ENCODE assay signal across 8 mouse cellular contexts in the genomic region with DNA sequence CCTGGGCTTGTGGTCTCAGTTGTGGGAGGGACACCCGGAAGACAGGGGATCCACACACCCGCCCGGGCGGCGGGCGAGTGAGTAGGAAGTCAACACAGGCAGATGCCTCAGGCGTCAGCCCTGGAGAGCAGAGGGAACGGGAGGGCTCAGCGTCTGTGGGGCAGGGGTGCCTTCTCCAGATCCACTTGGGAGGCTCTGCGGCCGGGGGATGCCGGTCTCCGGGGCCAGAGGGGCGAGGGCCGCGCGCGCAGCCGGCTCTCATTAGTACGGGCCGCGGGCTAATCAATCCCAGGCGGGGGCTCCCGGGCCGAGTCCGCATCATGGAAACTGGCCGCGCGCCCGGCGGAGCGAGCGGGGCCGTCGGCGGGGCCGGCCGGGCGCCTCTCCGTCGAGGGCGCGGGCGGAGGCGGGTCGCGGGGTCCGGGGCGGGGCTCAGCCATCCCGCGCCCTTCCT. TPM values are rescaled to one million over a fixed set of nuclear protein-coding genes. Genes with fewer than 3 reads are reported as not detected.
A peak's percentile ranks its signal among the peaks of the same experiment; 100 is the strongest.
DNase-seq lines count a peak whose midpoint lies in the region; ATAC-seq and TF ChIP-seq lines count a peak whose summit lies in the region.

No protein-coding gene starts in this region.

- peak overlapping the region; percentile 54 for H3K4me3 ChIP-seq in intestine, embryonic 14.5 days (ENCODE audit: low read depth, low read length)
- peak overlapping the region; percentile 59 for H3K4me3 ChIP-seq in lung, embryonic 14.5 days (ENCODE audit: low read depth, low read length)
- peak overlapping the region; percentile 71 for H3K4me3 ChIP-seq in testis, adult 2 months (ENCODE audit: control insufficient read depth, low read depth, low read length)

- H3K4me1 ChIP-seq in intestine, embryonic 14.5 days (replicated peaks; ENCODE audit: control insufficient read depth, insufficient read depth, low read length), result peaks cover 42% of the 10 kb centered on the region
- H3K4me1 ChIP-seq in lung, embryonic 14.5 days (ENCODE audit: insufficient read depth), result peaks cover 7% of the 10 kb centered on the region
- peaks cover 45% of the 10 kb centered on the region for H3K4me1 ChIP-seq in testis, adult 2 months (ENCODE audit: control insufficient read depth, insufficient read depth, low read length)

- H3K9me3 ChIP-seq in intestine, embryonic 14.5 days (ENCODE audit: control insufficient read depth, low read length), result no peaks in the 10 kb centered on the region
- H3K9me3 ChIP-seq in lung, embryonic 14.5 days (ENCODE audit: low read depth, low read length), result no peaks in the 10 kb centered on the region

- peak overlapping the region; percentile 51 for H3K9ac ChIP-seq in intestine, embryonic 14.5 days (ENCODE audit: low read length)
- peak overlapping the region; percentile 69 for H3K9ac ChIP-seq in lung, embryonic 14.5 days

- intact Hi-C loops in gastrocnemius, postnatal 14 days (cut with DNase I; ENCODE audit: low total_unique reads), result loop anchor here (5.0 kb wide), 1 partner anchor 47 kb away; no protein-coding TSS in a partner anchor

- H3K36me3 ChIP-seq in intestine, embryonic 14.5 days (ENCODE audit: control insufficient read depth, insufficient read depth, low read length), result peaks cover 11% of the 10 kb centered on the region
- peaks cover 20% of the 10 kb centered on the region for H3K36me3 ChIP-seq in lung, embryonic 14.5 days (ENCODE audit: insufficient read depth)
- no peaks in the 10 kb centered on the region for H3K36me3 ChIP-seq in testis, adult 2 months (ENCODE audit: control insufficient read depth, insufficient read depth, low read length)

- TF ChIP-seq POLR2A in testis, adult 2 months (IDR thresholded peaks at IDR 0.05; ENCODE audit: control insufficient read depth, low read depth, low read length), result peak; percentile 35; the same call in 1 of the 2 replicates

- ATAC-seq in intestine, embryonic 14.5 days (replicated peaks; ENCODE audit: low FRiP score, low TSS enrichment, low read depth), result no peak
- peak; percentile 14; the same call in 1 of the 2 replicates for ATAC-seq in lung, embryonic 14.5 days (ENCODE audit: insufficient read depth)
- no peak for ATAC-seq in cerebellum, adult (ENCODE audit: insufficient number of reproducible peaks, low FRiP score, low TSS enrichment)

- WGBS in intestine, embryonic 14.5 days, result 4% methylated on average over 36 of the region's 51 CpGs
- WGBS in lung, embryonic 14.5 days, result 2% methylated on average over 31 of the region's 51 CpGs

- H3K4me2 ChIP-seq in intestine, embryonic 14.5 days (ENCODE audit: low read length), result peak overlapping the region; percentile 70
- peak overlapping the region; percentile 80 for H3K4me2 ChIP-seq in lung, embryonic 14.5 days

- H3K27me3 ChIP-seq in intestine, embryonic 14.5 days (replicated peaks; ENCODE audit: control insufficient read depth, insufficient read depth, low read length), result peaks cover 19% of the 10 kb centered on the region
- H3K27me3 ChIP-seq in lung, embryonic 14.5 days (ENCODE audit: insufficient read depth, low read length), result peaks cover 69% of the 10 kb centered on the region
- no peaks in the 10 kb centered on the region for H3K27me3 ChIP-seq in testis, adult 2 months (ENCODE audit: control insufficient read depth, insufficient read depth, low read length)

- no peak for TF ChIP-seq CTCF in lung, embryonic 14.5 days (IDR thresholded peaks at IDR 0.05; ENCODE audit: low read depth)
- no peak for TF ChIP-seq CTCF in testis, adult 2 months (IDR thresholded peaks at IDR 0.05; ENCODE audit: control insufficient read depth, insufficient read depth, insufficient replicate concordance, low read depth, low read length)

- H3K27ac ChIP-seq in intestine, embryonic 14.5 days (ENCODE audit: low read depth), result peak overlapping the region; percentile 75
- H3K27ac ChIP-seq in lung, embryonic 14.5 days (ENCODE audit: low read depth), result peak overlapping the region; percentile 78
- H3K27ac ChIP-seq in testis, adult 2 months (ENCODE audit: control insufficient read depth, insufficient read depth, low read depth, low read length), result peak overlapping the region; percentile 39

- peak; percentile 63 for DNase-seq in urinary bladder, postnatal 14 days (ENCODE audit: low spot score)
- DNase-seq in urinary bladder, postnatal 10 days (ENCODE audit: low spot score), result no peak
- DNase-seq in gastrocnemius, postnatal 14 days, result peak; percentile 70
- peak; percentile 77 for DNase-seq in intestine, embryonic 14.5 days (ENCODE audit: low spot score)
- DNase-seq in lung, embryonic 14.5 days, result peak; percentile 81
- no peak for DNase-seq in layer of hippocampus, adult 9-11 months

RNA-seq across cellular contexts. Expression of a gene that starts 1.4 kb away (rescaled TPM):
- total RNA-seq in gastrocnemius, postnatal 14 days (2021), result 1 to 10 TPM; 4.5 to 5.5 TPM
- 1.9 and 2.3 TPM in 2 replicates for polyA plus RNA-seq in intestine, embryonic 14.5 days (2014; fragmentation: Nextera tagmentation; extraction: Ambion mirVana)
- 2.6 and 3.1 TPM in 2 replicates for polyA plus RNA-seq in lung, embryonic 14.5 days (2014; fragmentation: Nextera tagmentation; extraction: Ambion mirVana)
- polyA plus RNA-seq in testis, adult 2 months (2012; rRNA removed), result 11.2 and 13.3 TPM in 2 replicates

RNA-seq across cellular contexts. Expression of a gene that starts 46.8 kb away (rescaled TPM):
- 10 to 100 TPM; 29.6 to 41.4 TPM for total RNA-seq in gastrocnemius, postnatal 14 days (2021)
- 102 and 103 TPM in 2 replicates for polyA plus RNA-seq in intestine, embryonic 14.5 days (2014; fragmentation: Nextera tagmentation; extraction: Ambion mirVana)
- 122 and 131 TPM in 2 replicates for polyA plus RNA-seq in lung, embryonic 14.5 days (2014; fragmentation: Nextera tagmentation; extraction: Ambion mirVana)
- polyA plus RNA-seq in testis, adult 2 months (2012; rRNA removed), result 41.6 and 44.1 TPM in 2 replicates

Comparison
In these comparisons a context has a peak if more than half of its experiments do, and no peak if none do; other contexts are left out.
1. DNase-seq: peak in urinary bladder, postnatal 14 days (single experiment), gastrocnemius, postnatal 14 days (single experiment), intestine, embryonic 14.5 days (single experiment) and lung, embryonic 14.5 days (single experiment); none in urinary bladder, postnatal 10 days (single experiment) and layer of hippocampus, adult 9-11 months (single experiment).
2. Peak in every context shown above with its lines, with median percentiles within 50 percentile points of each other: H3K27ac ChIP-seq and H3K4me3 ChIP-seq.